Mouse (Mus musculus) midbrain, embryonic 16.5 days (tissue): ENCODE measurements around the gene Kcnh8. TPM values are rescaled to one million over a fixed set of nuclear protein-coding genes. Genes with fewer than 3 reads are reported as not detected.

Experiments used
- ATAC-seq: fragments of 200-750 bp; cut with Nextera tagmentation; 2 replicates; pipeline ENCODE4 v1.8.0; 2017; ENCODE audit warnings: moderate TSS enrichment
- H3K27ac ChIP-seq: fragments of 300-500 bp; sonication (generic); 2 replicates; pipeline ENCODE4 v1.5.1; 2014; ENCODE audit warnings: mild to moderate bottlenecking, low read length, mixed read lengths
- H3K27me3 ChIP-seq: fragments of 300-500 bp; sonication (generic); 2 replicates; pipeline ENCODE4 v1.6.1; 2014; ENCODE audit warnings: low read depth, low read length, mixed read lengths; ENCODE audit not compliant: control insufficient read depth, insufficient read depth
- H3K36me3 ChIP-seq: fragments of 300-500 bp; sonication (generic); 2 replicates; pipeline ENCODE4 v1.6.1; 2014; ENCODE audit warnings: mild to moderate bottlenecking, low read length, moderate library complexity, mixed read lengths; ENCODE audit not compliant: control insufficient read depth, insufficient read depth
- H3K4me1 ChIP-seq: fragments of 300-500 bp; sonication (generic); 2 replicates; pipeline ENCODE4 v1.6.1; 2014; ENCODE audit warnings: mild to moderate bottlenecking, low read length, mixed read lengths; ENCODE audit not compliant: control insufficient read depth, insufficient read depth
- H3K4me2 ChIP-seq: fragments of 300-500 bp; sonication (generic); 2 replicates; pipeline ENCODE4 v1.6.1; 2014; ENCODE audit warnings: mild to moderate bottlenecking, low read length, mixed read lengths
- H3K4me3 ChIP-seq: fragments of 300-500 bp; sonication (generic); 2 replicates; pipeline ENCODE4 v1.5.1; 2014; ENCODE audit warnings: low read depth, mild to moderate bottlenecking, low read length, moderate library complexity, mixed read lengths
- H3K9ac ChIP-seq: fragments of 300-500 bp; sonication (generic); 2 replicates; pipeline ENCODE4 v1.6.1; 2014; ENCODE audit warnings: low read depth, low read length, mixed read lengths
- H3K9me3 ChIP-seq: fragments of 300-500 bp; sonication (generic); replicated peaks from 2 replicates; pipeline ENCODE4 v1.6.1; 2014; ENCODE audit warnings: mild to moderate bottlenecking, low read length, mixed read lengths; ENCODE audit not compliant: control insufficient read depth, poor library complexity, severe bottlenecking
- WGBS: fragments of 180-500 bp; shearing (Covaris S2); extraction: QIAGEN DNeasy Blood & Tissue Kit; methylation state at CpG from one replicate; pipeline ENCODE4 v1.1.7; 2014; 5-methylcytosine and 5-hydroxymethylcytosine counted together
- polyA plus RNA-seq: library from polyadenylated mRNA; unstranded; fragments of >200 nt; fragmentation: Nextera tagmentation; extraction: Ambion mirVana; gene quantifications from 2 replicates; pipeline ENCODE4 v1.2.1, GENCODE M21; 2015

Gene Kcnh8
- polyA plus RNA-seq, 1 experiment from 2014 or later, result 4.7 TPM

DNA sequence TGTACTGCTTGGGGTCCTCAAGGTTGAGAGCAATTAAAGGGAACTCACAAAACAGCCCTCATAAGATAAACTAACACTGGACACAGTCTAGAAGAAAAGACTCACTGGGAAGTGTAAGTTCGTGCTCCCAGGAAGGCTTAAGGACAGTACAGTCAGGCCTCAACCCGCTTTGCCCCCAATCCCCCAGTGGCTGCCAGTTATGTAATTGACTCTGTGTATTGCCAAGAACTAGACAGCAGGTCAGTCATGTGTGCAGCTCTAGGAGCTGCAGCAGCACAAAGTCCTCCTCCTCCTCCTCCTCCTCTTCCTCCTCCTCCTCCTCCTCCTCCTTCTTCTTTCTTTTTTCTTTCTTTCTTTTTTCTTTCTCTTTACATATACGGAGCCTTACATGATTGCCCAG lies 185.6 kb downstream of the Kcnh8 start:
- WGBS, result 64% methylated on average over 3 of the region's 3 CpGs

DNA sequence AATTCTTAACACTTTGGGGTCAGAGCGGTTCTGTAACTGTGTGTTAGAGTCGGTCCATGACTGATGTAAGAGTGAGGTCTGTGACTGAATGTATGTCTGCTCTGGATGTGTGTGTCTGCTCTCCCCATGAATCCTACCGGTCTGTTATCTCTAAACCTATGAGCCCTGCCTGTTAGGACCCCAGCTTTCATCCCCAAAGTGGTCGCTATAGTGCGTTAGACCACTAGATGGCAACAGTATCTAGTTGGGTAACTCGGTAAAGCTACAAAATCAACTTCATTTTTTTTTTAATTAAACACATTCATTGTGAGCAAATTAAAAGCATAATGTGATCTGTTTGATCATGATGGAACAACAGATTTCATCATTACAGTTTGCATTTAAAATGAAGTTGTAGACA lies 202.0 kb downstream of the Kcnh8 start:
- Histone ChIP-seq H3K4me3 (no peak overlapping the region), H3K36me3 (no peaks in the 10 kb centered on the region), H3K27me3 (no peaks in the 10 kb centered on the region), H3K9ac (no peak overlapping the region), H3K9me3 (no peaks in the 10 kb centered on the region), H3K4me2 (no peak overlapping the region), H3K27ac (no peak overlapping the region), H3K4me1 (no peaks in the 10 kb centered on the region)
- 70% methylated on average over 6 of the region's 6 CpGs for WGBS
- no peak for ATAC-seq

More for the DNA sequence above, 185.6 kb downstream of the Kcnh8 start:
- Histone ChIP-seq H3K4me1 (no peaks in the 10 kb centered on the region), H3K9me3 (no peaks in the 10 kb centered on the region), H3K4me3 (no peak overlapping the region), H3K4me2 (no peak overlapping the region), H3K9ac (no peak overlapping the region), H3K27ac (no peak overlapping the region), H3K27me3 (no peaks in the 10 kb centered on the region), H3K36me3 (no peaks in the 10 kb centered on the region)
- ATAC-seq, result no peak

DNA sequence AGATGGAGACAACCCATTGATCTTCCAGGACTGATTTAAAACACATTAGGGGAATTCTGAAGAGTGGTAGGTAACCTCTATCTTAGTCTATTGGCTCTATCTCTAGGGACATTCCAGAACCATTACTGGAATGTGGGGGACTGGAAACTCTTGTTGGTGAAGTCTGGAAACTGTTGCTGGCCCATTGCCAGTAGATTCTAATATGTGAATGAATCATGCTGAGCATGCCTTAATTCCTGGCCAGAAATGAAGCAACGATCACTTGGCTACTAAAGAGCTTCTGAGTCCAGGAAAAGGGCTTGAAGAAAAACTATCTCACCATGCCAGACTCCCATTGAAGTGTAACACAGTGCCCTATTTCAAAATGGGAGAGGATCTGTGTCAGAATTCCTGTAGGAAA lies 208.3 kb downstream of the Kcnh8 start:
- no peak for ATAC-seq
- no peak overlapping the region for H3K27ac ChIP-seq
- no peaks in the 10 kb centered on the region; the same call in 1 of the 2 replicates for H3K9me3 ChIP-seq
- H3K4me2 ChIP-seq, result no peak overlapping the region
- no peak overlapping the region for H3K9ac ChIP-seq
- no peaks in the 10 kb centered on the region for H3K27me3 ChIP-seq
- H3K36me3 ChIP-seq, result no peaks in the 10 kb centered on the region
- 67% methylated on average over 1 of the region's 1 CpGs for WGBS
- no peaks in the 10 kb centered on the region for H3K4me1 ChIP-seq
- H3K4me3 ChIP-seq, result no peak overlapping the region

DNA sequence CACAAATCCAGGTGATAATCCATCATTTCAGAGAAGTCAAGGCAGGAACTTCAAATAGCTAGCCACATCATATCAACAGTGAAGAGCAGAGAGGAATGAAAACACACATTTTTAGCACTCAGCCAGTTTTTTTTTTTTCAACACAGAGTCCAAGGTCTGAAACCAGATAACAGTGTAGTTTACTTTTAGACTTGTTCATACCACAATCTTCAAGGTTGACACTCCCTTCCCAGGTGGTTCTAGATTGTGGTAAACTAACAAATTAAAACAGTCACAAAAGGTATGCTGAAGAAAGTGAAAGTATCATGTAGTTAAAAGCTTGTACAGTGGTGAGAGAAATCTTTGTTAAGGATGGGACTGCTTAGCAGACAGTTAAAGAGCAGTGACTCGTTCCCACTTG lies 216.5 kb downstream of the Kcnh8 start:
- no peaks in the 10 kb centered on the region for H3K9me3 ChIP-seq
- H3K36me3 ChIP-seq, result no peaks in the 10 kb centered on the region
- ATAC-seq, result no peak
- H3K9ac ChIP-seq, result no peak overlapping the region
- H3K27ac ChIP-seq, result no peak overlapping the region
- H3K27me3 ChIP-seq, result no peaks in the 10 kb centered on the region
- 80% methylated on average over 1 of the region's 1 CpGs for WGBS
- H3K4me2 ChIP-seq, result no peak overlapping the region
- no peaks in the 10 kb centered on the region for H3K4me1 ChIP-seq
- no peak overlapping the region for H3K4me3 ChIP-seq

DNA sequence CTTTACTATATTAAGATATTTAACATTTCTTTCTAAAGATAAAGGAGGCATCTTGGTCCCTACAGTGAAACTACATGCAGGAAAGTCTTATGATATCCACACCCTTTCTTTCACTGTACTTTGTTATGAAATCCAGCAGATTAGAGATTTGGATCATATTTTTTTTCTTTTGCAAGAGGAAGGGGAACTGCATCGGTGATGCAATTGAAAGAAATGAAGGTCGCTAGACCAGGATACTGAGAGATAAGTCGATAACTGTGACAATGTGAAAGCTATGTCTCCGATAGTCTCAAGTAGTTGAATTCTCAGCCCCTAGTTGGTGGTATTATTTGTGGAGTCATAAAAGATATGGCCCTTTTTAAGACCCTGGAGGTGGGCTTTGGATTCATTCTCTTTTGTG lies 227.2 kb downstream of the Kcnh8 start:
- Histone ChIP-seq H3K27ac (no peak overlapping the region), H3K9ac (no peak overlapping the region), H3K4me1 (no peaks in the 10 kb centered on the region), H3K4me2 (no peak overlapping the region), H3K27me3 (no peaks in the 10 kb centered on the region), H3K9me3 (no peaks in the 10 kb centered on the region), H3K36me3 (no peaks in the 10 kb centered on the region), H3K4me3 (no peak overlapping the region)
- no peak for ATAC-seq
- 97% methylated on average over 4 of the region's 4 CpGs for WGBS

DNA sequence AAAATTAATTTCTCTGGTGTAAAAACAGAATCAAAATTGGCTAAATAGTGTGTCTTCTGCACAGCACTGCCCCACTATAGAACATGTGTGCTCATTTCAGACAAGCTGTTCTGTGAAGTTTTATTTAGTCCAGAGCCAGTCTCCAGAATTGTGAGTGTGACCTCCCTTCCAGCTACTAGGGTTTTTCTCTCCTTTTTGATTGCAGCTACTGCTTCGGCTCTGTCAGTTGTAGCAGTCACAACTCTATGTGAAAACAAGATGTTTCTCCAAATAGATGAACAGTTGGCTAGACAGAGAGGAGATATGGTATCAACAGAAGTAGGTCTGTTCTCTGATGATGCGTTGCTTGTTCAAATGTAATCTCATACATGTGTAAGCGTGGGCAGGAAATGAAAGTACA lies 270.7 kb downstream of the Kcnh8 start:
- WGBS, result 94% methylated on average over 3 of the region's 3 CpGs
- Histone ChIP-seq H3K27ac (no peak overlapping the region), H3K4me1 (no peaks in the 10 kb centered on the region), H3K4me2 (no peak overlapping the region), H3K9ac (no peak overlapping the region), H3K9me3 (no peaks in the 10 kb centered on the region), H3K36me3 (no peaks in the 10 kb centered on the region), H3K4me3 (no peak overlapping the region), H3K27me3 (no peaks in the 10 kb centered on the region)
- no peak for ATAC-seq

DNA sequence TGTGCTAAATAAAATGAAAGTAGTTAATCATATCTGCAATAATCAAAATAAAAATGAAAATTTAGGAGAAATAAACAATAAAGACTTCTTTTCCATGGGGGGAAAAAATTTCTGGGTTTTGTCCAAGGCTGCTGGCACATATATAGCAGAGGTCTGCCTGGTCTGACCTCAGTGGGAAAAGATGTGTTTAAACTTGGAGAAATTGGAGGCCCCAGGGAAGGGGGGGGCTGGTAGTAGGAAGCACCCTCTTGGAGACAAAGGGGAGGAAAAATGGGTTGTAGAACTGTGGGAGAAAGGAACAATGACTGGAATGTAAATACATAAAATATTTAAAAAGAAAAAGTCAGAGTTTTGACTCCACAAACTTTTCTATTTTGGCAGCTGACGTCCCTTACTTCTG lies 276.5 kb downstream of the Kcnh8 start:
- Histone ChIP-seq H3K4me1 (no peaks in the 10 kb centered on the region), H3K27ac (no peak overlapping the region), H3K36me3 (no peaks in the 10 kb centered on the region), H3K9me3 (no peaks in the 10 kb centered on the region), H3K4me3 (no peak overlapping the region), H3K9ac (no peak overlapping the region), H3K4me2 (no peak overlapping the region), H3K27me3 (no peaks in the 10 kb centered on the region)
- WGBS, result 32% methylated on average over 1 of the region's 1 CpGs
- no peak for ATAC-seq

DNA sequence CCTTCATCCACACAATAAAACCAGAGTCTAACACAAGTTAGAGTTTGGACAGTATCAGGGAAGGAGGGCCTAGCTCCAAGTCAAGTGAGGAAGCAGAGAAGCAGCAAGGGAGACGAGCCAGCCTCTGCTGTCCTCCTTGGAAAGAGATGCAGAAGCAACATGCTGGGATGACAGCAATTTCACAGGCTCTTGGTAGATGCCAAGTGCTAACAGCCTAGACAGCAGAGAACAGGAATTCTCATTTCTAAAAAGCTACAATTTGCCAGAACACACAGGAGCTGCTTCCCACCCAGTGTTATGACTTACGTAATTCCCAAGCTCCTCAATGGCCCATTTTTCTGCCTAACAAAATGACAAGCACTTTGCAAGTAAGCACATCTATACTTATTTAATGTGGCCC lies 277.5 kb downstream of the Kcnh8 start:
- H3K4me1 ChIP-seq, result no peaks in the 10 kb centered on the region
- no peak overlapping the region for H3K27ac ChIP-seq
- H3K36me3 ChIP-seq, result no peaks in the 10 kb centered on the region
- whole genome bisulfite sequencing, result 83% methylated on average over 2 of the region's 2 CpGs
- no peak for ATAC-seq
- no peak overlapping the region for H3K9ac ChIP-seq
- H3K4me3 ChIP-seq, result no peak overlapping the region
- no peaks in the 10 kb centered on the region for H3K9me3 ChIP-seq
- no peaks in the 10 kb centered on the region for H3K27me3 ChIP-seq
- no peak overlapping the region for H3K4me2 ChIP-seq

DNA sequence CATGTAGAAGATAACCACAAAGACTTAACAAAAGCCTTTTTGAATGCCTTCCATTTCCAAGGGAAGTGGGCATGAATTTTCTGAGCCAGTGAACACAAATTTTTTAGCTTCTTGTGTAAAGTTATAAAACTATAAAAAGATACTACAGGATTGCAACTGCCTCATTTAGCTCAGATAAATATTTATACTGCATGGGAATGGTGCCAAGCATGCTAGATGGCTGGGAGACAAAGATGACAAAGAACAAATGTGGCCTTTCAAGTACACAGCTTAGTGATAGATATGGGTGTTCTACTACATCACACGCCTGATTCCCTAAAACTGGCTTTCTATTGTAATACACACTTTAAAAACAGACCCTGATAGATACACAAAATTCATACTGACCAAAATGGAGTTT lies 282.7 kb downstream of the Kcnh8 start:
- H3K9ac ChIP-seq, result no peak overlapping the region
- WGBS, result 77% methylated on average over 1 of the region's 1 CpGs
- H3K36me3 ChIP-seq, result no peaks in the 10 kb centered on the region
- H3K27me3 ChIP-seq, result no peaks in the 10 kb centered on the region
- ATAC-seq, result no peak
- no peak overlapping the region for H3K4me3 ChIP-seq
- no peaks in the 10 kb centered on the region for H3K9me3 ChIP-seq
- H3K4me2 ChIP-seq, result no peak overlapping the region
- H3K27ac ChIP-seq, result no peak overlapping the region
- H3K4me1 ChIP-seq, result no peaks in the 10 kb centered on the region
